Mouse (Mus musculus): ENCODE results near the gene Olfr957.

The Olfr957 gene

DNA sequence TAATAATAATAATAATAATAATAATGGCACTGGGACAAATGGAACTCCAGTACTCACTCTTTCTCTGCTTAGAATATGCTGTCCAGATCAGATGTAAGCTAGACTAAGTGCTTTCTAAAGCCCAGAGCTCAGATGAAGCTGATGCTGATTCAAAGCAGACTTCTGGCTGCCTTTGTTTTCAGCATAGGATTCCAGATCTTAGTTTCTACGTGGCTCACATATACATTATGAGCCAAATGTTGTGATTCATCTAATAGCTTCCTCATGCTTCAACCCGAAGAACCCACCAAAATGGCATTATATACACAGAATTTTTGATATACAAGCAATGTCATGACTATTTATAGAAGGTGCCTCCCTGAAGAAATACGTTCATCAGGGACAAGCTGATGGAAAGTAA lies at the start of gene Olfr957:
Olfr957 (minus strand) TSS at position 279 of the 400 bp plus-strand sequence.
- DNase-seq (ENCODE audit: low read depth) = no peak

DNA sequence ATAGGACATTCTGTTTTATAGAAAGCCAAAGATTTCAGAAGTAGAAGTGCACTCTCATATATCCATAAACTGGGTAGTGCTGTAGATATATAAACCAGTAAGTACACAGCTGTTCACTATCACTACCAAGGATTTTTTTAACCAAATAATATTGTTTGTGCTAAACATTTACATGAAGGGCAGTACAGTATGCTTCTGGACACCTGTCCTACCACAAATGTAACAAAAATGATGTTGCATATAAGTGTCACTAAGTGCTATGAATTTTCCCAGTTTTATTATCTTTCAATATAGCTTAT lies 42.7 kb upstream of the Olfr957 start:
- no peak for DNase-seq (ENCODE audit: low read depth)

DNA sequence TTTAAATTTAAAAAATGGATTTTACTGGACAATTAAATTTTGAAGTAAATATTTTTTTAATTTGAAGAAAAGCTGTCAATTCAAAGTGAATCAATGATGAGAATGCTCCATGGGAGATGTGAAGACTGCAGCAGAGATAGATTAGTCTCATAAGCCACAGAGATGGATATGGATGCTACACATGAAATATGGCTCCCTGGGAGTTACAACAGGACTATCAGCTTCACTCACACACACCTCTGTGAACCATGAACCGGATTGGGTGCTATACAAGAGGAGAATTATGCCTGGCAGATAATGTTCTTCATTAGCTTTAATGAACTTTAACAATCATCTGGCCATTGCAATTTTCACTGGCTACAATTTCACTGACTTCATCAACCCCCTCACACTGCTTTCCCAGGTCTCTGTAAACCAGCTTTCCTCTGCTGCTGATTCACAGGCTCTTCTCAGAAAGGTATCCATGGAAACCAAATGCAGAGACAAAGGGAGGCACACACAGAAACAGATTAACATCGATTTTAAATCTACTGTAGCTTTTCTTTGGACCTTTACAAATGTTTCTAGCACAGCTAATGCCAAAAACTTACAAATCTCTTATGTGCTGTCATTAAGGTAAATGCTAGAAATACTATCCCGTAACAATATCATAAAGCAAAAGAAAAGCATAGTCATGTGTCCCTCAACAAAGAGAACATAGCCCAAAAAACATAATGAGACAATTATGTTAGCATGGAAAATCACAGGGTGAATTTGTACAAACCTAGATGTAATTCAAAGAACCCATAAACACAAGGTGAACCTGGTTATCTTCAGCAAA lies 42.1 kb upstream of the Olfr957 start:
- DNase-seq (ENCODE audit: low read depth) = no peak

DNA sequence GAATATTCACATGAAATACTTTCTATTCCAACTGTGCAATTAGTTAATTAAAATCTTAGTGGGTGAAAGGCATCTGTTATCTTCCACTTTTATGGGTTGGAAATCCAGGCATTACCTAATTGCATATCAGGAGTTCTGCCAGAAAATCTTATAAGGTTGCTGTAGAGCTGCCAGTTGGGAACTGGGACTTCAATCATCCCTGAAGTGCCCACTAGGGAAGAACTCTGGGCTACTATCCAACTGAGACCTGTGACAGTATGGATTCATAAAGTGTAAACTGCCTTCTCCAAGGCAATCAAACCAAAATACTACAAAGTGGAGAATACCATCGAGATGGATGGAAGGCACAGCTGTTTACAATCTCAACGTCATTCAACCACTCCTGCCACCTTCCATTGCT lies 38.3 kb upstream of the Olfr957 start, which contains the start of gene Olfr958:
Olfr958 (minus strand) TSS at position 109 of the 400 bp plus-strand sequence.
- DNase-seq (ENCODE audit: low read depth) = no peak

DNA sequence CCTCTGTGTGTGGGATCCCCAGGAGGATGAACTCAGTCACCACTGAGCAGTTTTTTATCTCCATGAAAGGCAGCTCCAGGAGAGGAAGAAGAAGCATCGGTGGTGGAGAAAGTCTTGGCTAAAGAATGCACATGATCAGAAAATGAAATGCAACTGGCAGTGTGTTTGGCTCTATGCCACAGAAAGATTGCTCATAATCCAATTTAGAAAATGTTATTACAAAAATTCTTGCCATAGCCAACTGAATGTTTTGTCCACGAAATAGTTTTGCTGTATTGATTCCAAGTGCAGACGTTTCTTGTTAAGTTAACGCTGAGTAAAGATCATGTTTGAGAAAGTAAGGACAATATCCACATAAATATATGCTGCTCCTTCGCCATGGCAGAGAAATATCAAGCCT lies 35.2 kb upstream of the Olfr957 start:
- no peak for DNase-seq (ENCODE audit: low read depth)

DNA sequence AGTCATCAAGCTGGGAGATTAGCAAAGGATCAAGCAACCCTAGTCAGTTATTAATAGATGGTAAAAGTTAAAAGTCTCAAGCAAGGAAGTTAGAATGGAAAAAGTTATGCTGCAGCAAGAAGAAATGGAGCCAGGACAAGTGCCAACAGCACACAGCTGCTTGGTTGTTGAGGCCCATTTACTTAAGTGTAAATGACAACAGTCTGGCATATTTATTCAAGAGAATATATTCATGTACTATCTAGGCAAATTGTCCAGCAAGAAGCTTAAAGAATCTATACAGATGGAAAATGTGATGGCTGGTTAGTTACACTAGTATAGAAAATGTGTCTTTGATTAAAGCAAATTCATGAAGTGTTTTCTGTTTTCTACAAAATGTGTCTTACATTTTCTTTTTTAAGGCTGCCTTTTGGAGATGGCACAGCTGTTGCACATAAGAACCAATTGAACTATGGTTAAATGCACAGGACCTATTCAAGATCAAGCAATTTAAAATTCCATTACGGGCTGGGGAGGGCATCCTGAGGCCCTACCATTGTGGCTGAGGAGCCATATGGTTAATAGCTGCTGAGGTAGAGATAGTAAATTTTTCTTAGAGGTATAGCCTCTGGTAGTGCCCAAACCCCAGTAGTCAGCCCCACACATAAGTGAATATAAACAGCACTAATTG lies 8.1 kb upstream of the Olfr957 start:
- no peak for DNase-seq (ENCODE audit: low read depth)

DNA sequence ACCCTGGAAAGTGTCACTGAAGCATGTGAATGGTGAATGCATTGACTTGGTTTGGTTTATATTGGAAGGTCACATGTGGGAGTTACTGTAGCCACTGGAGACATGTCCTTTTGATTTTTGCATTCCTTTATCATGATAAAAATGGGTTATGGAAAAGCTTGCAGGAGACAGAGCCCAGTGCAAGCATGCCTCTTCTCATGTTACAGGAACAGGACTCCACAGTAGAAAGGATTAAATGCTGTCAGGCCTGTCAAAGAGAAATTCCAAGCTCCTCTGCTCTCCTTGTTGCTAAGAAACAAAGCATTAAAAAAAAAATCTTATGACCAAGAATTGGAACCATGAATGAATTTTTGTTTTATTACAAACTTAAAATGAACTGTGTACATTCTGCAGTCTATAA lies 3.0 kb upstream of the Olfr957 start:
- DNase-seq (ENCODE audit: low read depth) = no peak

DNA sequence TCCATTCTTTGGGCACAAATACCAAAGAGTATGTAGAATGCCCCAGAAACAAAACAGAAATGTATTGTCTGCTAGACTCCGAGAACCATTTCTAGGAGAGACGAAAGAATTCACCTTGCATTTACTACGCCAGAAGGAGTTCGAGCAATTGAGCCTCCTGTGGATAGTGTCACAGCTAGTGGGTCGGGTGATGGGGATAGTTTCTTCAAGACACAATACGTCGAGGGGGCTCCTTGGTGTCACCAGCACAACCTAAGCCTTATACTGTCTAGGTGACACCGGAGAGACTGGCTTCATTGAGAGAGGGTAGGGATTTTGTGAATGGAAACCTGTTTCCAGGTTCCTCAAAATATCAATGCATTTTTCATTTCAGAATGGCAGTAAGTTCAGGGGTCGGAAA lies 6.2 kb downstream of the Olfr957 start:
- no peak for DNase-seq (ENCODE audit: low read depth)

DNA sequence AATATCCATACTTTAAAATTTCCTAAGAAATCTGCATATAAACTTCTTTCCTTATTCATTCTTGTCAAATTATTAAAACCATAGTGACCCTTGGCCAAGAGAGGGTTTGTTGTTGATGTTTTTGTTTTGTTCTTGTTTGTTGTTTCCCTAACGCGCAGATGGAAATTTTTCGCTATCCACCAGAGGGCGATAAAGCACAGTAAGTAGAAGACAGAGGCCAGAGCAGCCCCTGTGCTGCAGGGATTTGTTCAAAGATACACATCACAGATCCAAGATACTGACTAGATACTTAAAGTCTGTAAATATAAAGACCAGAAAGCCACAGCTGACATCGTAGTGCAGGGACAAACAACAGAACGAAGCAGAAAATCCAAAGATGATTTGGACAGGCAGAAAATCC lies 6.6 kb downstream of the Olfr957 start:
- DNase-seq (ENCODE audit: low read depth) = no peak

DNA sequence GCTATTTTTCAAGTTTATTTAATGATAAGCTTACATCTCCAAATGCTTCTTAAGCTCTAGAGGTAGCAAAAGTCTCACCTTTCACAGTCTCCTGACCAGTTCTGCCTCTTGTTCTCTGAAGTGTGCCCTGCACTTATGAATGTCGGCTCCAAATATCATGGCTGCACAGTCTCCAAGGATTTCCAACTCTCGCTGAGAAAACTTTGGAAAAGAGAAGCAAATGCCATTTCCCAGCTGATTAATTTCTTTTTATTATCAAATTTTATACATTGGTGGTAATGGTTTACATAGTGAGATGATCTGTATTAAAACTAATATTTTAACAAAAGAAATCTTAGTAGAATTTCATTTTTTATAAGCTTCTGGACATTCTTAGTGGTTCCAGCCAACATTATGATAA lies 21.7 kb downstream of the Olfr957 start, which contains the start of gene Olfr44:
Olfr44 (minus strand) TSS at position 101 of the 400 bp plus-strand sequence.
- no peak for DNase-seq (ENCODE audit: low read depth)

DNA sequence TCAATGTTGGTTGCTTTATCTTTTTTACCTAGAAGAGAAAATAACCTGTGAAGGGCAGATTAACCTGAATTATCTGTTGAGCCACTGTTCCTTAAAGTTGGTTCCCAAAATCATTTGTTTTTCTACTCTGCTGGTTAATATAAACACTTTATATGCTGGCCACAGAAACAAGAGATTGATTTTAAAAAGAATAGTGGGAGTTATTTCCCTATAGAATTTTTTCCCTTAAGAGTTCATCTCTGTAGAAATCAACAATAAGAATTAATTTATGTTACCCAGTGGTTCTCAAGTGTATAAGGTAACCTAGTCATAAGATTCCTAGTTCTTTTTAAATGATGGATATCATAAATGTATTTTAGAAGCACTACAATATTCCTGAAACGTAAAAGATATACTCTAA lies 43.8 kb downstream of the Olfr957 start, which contains the start of gene Olfr955:
Olfr955 (minus strand) TSS at position 101 of the 400 bp plus-strand sequence.
- no peak for DNase-seq (ENCODE audit: low read depth)

Measured in c-Kit-positive CD71-positive TER-119-negative erythroid progenitor cells, embryonic 14.5 days (primary cell).